Mouse (Mus musculus) heart, postnatal 0 days (tissue): Measurements from ENCODE around the gene Ttk.

Experiments used
- CTCF ChIP-seq: IDR thresholded peaks from 2 replicates; pipeline ENCODE4 v1.5.1; 2016; ENCODE audit warnings: antibody characterized with exemption, control low read depth, low read depth
- EP300 ChIP-seq: IDR thresholded peaks from 2 replicates; pipeline ENCODE4 v1.6.1; 2016; ENCODE audit warnings: antibody characterized with exemption, low read depth

DNA sequence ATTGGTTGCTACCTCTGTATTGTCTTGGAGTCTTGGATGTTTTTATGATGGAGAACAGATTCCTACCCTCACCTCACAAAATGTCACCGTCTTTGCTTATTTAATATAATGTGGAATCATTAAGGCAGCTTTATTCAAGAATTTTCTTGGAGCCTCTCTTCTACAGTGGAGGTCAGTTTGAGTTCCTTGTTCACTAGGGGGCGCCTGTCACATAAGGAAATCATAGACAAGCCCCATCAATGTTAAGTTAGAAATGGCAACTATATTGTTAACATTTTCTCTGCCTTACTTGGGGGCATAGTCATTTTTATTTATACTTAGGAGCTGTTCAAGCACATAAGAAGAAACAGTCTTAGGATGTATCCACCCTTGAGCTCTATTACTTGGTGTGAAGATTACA lies 26.9 kb upstream of the Ttk start:
- TF ChIP-seq EP300, result no peak
- TF ChIP-seq CTCF, result peak; percentile 51
